Mouse (Mus musculus): ENCODE results near the gene Polr2a.
"Not testable (repeated sequence)": the region's sequence is repeated elsewhere in the genome, so short reads cannot be mapped to it uniquely, and the experiment has no call there.

Gene Polr2a

DNA sequence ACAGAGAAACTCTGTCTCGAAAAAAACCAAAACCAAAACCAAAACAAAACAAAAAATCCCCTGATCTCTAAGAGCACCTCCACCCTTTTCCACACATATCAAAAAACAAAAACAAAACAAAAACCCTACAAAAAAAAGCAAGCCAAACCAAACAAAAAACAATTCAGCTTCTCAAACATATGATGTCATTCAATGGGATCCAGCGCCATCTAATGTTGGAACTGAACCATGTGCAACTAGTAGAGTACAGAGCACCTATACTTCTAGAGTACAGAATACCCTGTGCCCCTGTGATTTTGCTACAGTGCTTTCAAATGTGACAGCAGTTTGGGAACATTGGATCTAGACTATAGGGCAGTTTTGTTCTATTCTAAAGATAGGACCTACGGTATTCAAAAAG is 3.7 kb downstream of the Polr2a start:
- DNase-seq (ENCODE audit: extremely low spot score, low spot score): no peak

DNA sequence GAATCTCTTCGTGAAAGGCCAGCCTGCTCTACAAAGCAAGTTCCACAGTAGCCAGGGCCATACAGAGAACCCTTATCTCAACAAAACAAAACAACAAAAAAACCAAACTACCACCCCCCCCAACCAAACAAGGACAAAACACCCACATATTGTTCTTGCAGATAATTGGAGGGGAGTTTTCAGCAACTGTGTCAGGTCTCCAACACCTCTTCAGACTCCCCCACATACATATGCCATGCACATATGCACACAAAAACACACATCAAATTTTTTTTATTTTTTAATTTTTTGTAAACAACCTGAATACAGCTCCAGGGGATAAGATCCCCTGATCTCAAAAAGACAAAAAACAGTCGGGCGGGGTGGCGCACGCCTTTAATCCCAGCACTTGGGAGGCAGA is 4.2 kb downstream of the Polr2a start:
- no peak for DNase-seq (ENCODE audit: extremely low spot score, low spot score)

- no peak for DNase-seq (ENCODE audit: extremely low spot score, low spot score)
Observed at GRCm38 (mm10) chr11:69752686-69753085, 5.8 kb downstream of the Polr2a start.

GRCm38 (mm10) chr11:69751635-69752034 is 6.8 kb downstream of the Polr2a start:
- DNase-seq (ENCODE audit: extremely low spot score, low spot score): no peak

GRCm38 (mm10) chr11:69731408-69731807 is 27.0 kb downstream of the Polr2a start:
- DNase-seq (ENCODE audit: extremely low spot score, low spot score): not testable (repeated sequence)

DNA sequence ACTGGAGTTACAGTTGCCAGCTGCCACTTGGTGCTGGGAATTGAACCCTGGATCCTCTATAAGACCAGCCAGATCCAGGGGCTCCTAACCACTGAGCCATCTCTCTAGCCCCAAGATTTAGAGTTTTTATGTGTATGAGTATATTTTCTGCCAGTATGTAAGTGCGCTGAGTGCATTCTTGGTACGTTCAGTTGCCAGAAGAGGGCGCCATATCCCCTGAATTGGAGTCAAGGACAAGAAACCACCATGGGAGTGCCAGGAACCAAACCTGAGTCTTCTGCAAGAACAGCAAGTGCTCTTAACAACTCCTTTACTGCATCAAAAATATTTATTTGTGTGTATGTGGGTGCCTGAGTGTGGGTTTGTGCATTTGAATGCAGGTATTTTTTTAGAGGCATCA is 29.4 kb downstream of the Polr2a start:
- peak; percentile 49 for DNase-seq (ENCODE audit: extremely low spot score, low spot score)

DNA sequence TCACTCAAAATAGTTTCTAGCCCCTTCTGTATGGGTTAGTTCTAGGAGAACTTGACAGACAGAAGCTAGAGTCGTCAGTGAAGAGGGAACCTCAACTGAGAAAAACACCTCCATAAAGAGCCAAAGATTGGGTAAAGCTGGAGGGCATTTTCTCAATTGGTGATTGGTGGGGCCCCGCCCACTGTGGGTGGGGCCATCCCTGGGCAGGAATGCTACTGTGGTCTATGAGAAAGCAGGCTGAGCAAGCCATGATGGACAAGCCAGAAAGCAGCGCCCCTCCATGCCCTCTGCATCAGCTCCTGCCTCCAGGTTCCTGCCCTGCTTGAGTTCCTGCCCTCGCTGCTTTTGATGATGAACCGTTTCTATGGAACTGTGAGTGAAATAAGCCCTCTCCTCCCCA is 32.5 kb downstream of the Polr2a start:
- no peak for DNase-seq (ENCODE audit: extremely low spot score, low spot score)

- DNase-seq (ENCODE audit: extremely low spot score, low spot score): no peak
Observed at GRCm38 (mm10) chr11:69723074-69723473, 35.4 kb downstream of the Polr2a start.

GRCm38 (mm10) chr11:69720852-69721251 is 37.6 kb downstream of the Polr2a start:
- no peak for DNase-seq (ENCODE audit: extremely low spot score, low spot score)

- no peak for DNase-seq (ENCODE audit: extremely low spot score, low spot score)
Observed at GRCm38 (mm10) chr11:69719423-69719822, 39.0 kb downstream of the Polr2a start.

DNA sequence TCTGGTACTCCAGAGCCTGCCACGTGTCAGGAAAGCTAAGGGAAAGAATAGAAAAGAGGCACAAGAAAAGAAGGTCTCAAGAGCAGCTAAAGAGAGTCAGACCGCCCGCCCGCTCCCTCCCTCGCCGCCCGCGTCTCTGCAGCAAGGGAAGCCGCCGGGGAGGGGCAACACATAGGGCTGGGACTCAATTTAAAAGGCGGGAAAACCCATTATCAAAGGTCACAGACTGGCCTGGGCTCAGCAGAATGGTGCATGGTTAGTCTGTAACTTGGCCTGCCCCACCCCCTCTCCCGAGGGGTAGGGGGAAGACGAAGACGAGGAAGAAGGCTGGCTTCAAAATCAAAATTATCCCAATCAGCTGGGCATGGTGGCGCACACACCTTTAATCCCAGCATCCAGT is 39.8 kb downstream of the Polr2a start:
- DNase-seq (ENCODE audit: extremely low spot score, low spot score): no peak

DNA sequence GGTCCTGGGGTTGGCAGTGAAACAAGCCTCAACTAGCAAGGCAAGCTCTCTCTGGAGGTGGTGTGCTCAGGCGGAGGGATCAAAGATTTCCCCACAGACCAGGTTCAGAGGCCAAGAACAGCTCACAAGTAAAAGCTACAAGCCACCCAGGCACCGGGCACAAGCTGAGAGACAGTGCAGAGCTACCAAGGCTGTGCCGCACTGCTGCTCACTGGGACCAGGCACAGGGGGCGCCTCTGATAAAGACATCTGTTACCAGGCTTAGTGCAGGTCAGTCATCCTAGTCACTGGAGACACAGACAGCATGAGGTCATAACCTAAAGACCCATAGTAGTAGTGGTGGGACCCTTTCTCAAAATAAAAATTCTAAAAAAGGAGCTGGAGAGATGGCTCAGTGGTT is 41.5 kb downstream of the Polr2a start:
- no peak for DNase-seq (ENCODE audit: extremely low spot score, low spot score)

- DNase-seq (ENCODE audit: extremely low spot score, low spot score): peak; percentile 43
Observed at GRCm38 (mm10) chr11:69715929-69716328, 42.5 kb downstream of the Polr2a start.

GRCm38 (mm10) chr11:69715482-69715881 is 43.0 kb downstream of the Polr2a start:
- peak; percentile 45 for DNase-seq (ENCODE audit: extremely low spot score, low spot score)

- peak; percentile 40 for DNase-seq (ENCODE audit: extremely low spot score, low spot score)
Observed at GRCm38 (mm10) chr11:69714636-69715329, 43.7 kb downstream of the Polr2a start.

- no peak for DNase-seq (ENCODE audit: extremely low spot score, low spot score)
Observed at GRCm38 (mm10) chr11:69712954-69713672, 45.3 kb downstream of the Polr2a start.

- no peak for DNase-seq (ENCODE audit: extremely low spot score, low spot score)
Observed at GRCm38 (mm10) chr11:69711082-69711481, 47.4 kb downstream of the Polr2a start.

GRCm38 (mm10) chr11:69710470-69710869 is 48.0 kb downstream of the Polr2a start:
- no peak for DNase-seq (ENCODE audit: extremely low spot score, low spot score)

DNA sequence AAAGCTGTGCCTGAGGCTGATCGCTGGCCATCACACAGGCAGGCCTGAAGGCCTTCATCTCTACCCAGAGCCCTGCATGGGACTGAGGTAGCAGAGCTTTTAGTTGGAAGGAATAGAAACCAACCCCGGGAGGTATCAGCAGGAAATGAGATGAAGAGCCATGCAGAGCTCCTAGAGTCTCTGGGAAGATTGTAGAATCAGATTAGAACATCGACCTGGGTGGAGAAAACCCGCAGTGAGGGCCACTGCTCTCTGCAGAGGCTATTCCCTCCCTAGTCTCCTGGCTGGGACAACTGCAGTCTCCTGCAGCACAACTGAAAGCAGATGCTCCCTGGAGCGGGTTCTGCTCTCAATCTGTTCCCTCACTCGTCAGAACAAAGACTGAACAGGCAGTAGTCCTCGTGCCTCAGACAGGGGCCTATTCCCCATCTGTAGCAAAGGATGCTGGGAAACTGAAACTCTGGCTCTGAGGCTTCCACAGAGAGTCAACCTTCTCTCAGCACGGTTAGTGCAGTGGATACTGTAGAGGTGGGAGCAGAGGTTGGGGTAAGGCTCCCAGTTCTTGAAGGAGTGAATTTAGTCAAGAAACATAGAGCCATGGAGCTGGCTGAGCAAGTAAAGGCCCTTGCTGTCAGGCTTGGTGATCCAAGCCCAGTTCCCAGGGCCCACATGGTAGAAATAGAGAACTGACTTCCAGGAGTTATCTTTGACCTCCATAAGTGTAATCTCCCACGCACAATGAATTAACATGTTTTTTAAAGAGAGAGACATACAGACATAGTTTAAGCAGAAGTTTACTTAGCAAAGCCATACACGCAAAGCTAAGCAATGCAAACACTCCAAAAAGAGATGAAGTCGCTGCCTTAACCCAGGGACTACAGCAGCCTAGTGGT is 48.6 kb downstream of the Polr2a start:
- DNase-seq (ENCODE audit: extremely low spot score, low spot score): no peak

- no peak for DNase-seq (ENCODE audit: extremely low spot score, low spot score)
Observed at GRCm38 (mm10) chr11:69708614-69709265, 49.7 kb downstream of the Polr2a start.

DNA sequence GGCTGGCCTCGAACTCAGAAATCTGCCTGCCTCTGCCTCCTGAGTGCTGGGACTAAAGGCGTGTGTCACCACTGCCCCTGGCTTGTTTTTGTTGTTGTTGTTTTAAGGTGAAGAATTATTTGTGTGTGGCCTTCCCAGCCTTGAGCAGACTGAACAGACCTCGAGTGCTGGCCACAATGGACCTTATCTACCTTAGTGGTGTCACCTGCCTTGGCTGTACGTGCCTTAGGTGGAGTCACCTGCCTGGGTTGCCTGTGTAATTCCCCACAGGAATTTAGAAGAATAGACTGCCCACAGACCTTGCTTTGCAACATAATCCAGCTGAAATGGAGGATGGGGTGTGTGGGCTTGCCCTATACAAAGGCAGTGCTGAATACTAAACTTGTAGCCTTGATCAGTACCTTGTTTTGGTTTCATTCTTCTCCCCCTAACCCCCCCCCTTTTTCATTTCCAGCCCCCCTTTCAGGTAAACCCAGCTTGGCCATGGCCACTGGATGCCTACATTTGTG is 50.5 kb downstream of the Polr2a start:
- DNase-seq (ENCODE audit: extremely low spot score, low spot score): no peak
